Mouse (Mus musculus) thymus, adult 18-20 months (tissue): ENCODE results near the gene Itsn1.

Experiments used
- DNase-seq, 2 experiments: peaks; one replicate each; pipeline ENCODE4 v3.0.0; 2022; ENCODE audit warnings: mixed read lengths in 2 of 2

Gene Itsn1

GRCm38 (mm10) chr16:91876457-91876856 is 147.4 kb downstream of the Itsn1 start:
- DNase-seq, result no peak

DNA sequence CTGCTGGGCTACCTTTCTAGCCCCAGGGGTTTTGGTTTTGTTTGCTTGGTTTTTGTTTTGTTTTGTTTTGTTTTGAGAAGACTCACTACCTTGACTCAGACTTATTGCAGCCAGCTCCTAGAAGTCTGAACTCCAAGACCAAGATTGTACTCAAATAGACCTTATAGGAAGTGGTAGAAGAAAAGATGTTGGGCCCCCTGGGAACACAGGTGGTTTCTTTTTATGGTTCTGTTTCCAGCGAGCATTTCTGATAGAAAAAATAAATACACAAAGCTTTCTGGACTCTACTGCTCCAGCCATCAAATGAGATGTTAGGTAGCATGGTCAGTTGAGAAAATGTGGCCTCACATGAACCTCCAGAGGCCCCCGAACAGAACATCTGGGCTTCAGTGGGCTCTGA is 150.0 kb downstream of the Itsn1 start:
- no peak for DNase-seq

GRCm38 (mm10) chr16:91880869-91881767 is 152.0 kb downstream of the Itsn1 start:
- no peak for DNase-seq

- DNase-seq, result no peak
Measured at GRCm38 (mm10) chr16:91882168-91882859, 153.2 kb downstream of the Itsn1 start.

- DNase-seq, result no peak
Measured at GRCm38 (mm10) chr16:91883636-91884035, 154.6 kb downstream of the Itsn1 start.

DNA sequence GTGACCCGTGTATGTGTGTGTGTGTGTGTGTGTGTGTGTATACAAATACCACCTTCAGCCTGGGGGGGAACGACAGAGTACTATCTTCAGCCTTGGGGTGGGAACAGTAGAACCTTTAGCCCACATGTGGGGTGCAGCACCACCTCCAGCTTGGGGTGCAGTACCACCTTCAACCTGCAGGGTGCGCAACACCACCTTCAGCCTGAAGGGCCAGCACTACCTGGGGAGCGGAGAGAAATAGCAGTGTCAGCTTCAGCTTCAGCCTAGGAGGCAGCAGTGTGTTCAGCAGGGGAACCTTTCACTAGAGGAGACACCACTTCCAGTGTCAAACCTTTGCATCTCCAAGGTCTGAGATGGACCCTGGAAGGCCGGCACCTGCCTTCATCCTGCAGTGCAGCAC is 155.1 kb downstream of the Itsn1 start:
- no peak for DNase-seq

DNA sequence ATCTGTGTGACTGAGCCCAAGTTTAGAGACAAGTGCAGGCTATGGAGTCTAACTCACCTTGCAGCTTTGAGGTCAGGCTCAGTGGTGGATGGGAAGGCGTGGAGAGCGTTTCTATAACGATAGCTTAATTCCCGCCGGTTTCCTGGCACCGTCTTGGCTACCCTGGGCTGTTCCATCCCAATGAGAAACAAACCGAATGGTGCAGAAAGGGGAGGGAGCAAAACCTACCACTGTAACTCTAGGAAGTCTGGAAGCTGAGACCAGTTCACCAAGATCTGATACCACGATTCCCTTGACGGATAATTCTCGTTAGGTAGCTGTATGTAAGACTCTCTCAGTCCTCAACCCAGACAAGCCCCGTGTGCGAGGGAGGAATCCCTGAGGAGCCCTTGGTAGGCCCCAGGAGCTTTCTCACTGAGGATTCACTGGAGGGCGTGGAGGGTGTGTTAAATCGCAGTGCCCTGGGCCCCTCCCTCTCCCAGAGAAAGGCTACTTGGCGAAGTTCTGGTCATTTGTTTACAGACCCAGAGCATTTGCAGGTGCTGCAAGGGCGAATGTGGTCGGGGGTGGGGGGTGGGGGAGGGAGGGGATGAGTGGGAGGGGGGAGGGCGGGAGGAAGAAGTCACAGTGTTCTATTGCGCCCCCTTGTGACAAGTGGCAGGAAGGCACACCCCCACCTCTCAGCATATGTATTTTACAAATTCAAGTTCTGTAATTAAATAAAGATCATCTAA is 156.5 kb downstream of the Itsn1 start:
- no peak for DNase-seq

DNA sequence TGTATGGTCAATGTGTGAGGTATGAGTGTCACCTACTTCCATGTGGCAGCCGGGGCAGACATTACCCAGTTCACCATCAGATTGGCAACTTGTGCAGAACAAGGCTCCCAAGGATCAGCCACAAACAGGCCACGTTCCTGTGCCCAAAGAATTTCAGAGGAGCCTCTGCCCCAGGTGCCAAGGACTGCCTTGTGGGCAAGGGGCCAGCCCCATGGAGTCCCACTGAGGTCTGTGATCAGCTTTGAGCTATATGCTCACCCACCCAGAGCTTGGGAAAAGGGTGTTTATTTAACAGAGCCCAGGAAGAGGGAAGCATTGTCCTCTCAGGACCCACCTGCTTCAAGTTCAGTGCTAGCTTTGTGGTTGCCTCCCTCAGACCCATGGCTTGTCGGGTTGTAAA is 159.3 kb downstream of the Itsn1 start:
- DNase-seq, result no peak

DNA sequence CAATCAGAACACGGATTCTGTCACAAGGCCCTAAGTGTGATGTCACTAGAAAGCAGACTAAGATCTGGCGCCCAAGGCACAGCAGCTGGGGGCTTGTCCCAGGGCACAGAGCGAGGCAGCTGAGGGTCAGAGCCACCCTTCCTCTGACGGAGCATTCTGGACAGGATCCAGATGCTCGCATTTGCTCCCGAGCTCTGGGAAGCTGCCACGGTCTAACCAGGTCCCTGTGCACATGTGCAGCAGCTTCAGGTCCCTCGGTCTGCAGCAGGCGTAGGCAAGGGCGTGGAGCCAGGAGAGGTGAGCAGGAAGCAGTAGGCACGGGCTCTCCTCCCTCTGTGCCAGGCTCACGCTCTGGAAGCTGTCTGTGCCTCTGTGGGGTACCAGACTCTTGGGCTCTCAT is 160.8 kb downstream of the Itsn1 start:
- DNase-seq, result no peak

DNA sequence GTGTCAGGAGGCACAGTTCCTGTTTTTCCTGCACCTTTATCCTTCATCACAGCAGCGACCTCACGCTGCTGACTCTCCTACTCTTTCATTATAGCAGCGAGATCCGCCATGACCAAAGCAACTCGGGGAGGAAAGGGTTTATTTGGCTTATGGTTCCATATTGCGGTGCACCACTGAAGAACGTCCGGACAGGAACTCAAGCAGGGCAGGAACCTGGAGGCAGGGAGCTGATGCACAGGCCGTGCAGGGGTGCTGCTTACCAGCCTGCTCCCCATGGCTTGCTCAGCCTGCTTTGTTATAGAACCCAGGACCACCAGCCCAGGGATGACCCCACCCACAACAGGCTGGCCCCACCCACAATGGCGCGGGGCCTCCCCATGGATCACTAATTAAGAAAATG is 162.1 kb downstream of the Itsn1 start:
- DNase-seq, result no peak

DNA sequence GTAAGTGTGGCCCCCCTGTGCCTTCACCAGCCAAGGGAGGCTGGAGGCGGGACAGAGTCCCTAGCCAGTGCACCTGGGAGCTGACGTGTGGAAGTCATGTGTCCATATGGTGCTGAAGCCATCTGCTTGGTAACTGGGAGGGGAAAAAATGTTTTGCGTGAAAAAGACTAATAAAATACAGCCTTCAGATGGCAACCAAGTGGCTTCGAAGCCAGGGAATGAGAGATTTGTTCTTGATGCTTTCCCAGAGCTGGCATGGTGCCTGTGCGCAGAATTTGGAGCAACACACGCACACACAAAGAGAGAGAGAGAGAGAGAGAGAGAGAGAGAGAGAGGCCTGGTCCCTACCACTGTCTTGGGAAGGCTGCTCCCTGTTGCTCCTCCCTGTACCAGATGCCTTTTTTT is 167.3 kb downstream of the Itsn1 start:
- DNase-seq, result no peak

DNA sequence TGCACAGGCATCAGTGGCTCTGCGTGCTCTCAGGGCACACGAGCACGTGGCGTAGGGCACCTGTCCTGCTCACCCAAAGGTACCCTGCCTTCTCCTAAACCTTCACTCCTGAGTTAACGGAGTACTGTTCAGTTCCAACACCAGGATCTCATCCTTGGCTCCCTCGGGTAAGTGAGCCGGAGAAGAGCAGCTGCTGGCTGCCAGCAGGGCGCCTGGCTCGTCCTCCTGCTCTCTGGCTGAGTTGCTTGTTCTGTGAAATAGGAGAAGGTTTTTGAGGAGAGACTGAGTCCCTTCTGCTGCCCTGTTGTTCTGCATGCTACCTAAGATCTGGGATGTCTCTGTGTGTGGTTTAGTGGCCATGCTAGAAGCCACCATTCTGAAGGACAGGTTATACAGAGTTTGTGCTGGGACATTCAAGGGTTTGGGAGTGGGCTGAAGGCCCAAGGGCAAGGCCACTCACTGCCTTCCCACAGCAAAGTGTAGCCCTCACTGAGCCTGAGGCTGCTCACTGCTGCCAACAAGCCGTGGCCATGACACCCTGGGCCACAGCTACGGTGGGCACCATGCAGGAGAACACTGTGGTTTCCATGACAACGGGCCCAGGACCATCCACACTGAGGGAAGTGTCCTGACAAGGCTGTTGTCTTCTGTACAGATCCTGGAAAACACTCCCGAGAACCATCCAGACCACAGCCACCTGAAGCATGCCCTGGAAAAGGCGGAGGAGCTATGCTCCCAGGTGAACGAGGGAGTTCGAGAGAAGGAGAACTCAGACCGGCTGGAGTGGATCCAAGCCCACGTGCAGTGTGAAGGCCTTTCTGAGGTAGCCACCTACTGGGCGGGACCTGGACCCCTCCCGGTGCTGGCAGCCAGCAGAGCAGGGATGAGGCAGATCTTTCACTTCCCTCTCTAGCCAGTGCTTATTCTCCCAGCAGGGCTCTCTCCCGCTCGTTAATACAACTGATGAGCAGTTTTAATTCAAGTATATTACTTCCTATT is 170.1 kb downstream of the Itsn1 start:
- DNase-seq, result no peak

DNA sequence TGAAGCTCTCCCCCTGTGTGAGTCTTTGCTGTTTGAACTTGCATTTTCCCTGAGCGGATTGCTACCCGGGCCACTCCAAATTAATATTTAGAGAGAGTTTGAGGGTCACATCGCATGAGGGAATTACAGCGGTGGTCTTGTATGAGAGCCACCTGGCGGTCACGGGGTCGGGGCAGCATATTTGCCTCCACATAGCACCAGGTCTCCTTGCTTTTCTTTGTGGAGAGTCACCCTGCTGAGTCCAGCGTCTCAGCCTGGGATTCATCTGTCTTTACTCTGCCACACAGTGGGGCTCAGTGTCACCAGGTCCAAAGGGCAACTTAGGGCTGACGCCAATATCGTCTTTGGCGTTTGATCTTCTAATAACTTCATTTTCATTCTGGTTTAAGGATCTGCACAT is 171.2 kb downstream of the Itsn1 start:
- no peak for DNase-seq

- no peak for DNase-seq
Measured at GRCm38 (mm10) chr16:91903801-91904506, 174.9 kb downstream of the Itsn1 start.

- no peak for DNase-seq
Measured at GRCm38 (mm10) chr16:91905127-91905860, 176.2 kb downstream of the Itsn1 start.

- no peak for DNase-seq
Measured at GRCm38 (mm10) chr16:91905987-91906386, 176.9 kb downstream of the Itsn1 start.

DNA sequence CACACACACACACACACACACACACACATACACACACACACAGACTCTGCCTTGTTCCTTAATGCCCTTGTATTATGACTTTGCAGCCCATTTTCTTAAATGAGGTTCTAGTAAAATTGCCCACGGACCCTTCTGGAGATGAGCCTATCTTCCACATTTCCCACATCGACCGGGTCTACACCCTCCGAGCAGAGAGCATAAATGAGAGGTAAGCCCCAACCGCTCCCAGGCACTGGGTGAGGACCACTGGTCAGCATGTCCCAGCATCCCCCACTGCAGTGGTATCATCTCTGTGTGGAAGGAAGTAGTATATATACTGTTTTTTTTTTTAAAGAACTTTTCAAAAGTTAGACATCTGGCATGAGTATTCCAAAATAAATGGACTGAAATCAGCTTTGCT is 177.6 kb downstream of the Itsn1 start:
- no peak for DNase-seq

DNA sequence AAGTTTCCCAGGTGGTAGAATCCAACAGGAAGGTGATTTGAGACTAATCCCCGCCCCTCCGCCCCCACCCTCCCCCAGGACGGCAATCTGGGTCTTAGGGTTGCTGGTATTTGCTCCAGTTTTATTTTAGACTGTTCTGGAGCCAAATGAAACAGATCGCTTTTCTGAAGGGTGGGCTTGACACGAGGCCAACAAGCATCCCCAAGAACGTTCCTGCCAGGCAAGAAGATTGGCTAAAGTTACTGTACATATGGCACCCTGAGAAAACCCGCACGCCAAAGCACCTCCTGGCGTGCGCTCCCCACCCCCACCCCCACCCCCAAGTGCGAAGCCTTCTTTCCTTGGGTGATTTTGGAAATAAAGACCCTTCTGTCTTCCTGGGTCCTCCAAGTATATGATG is 178.1 kb downstream of the Itsn1 start:
- DNase-seq, result no peak

DNA sequence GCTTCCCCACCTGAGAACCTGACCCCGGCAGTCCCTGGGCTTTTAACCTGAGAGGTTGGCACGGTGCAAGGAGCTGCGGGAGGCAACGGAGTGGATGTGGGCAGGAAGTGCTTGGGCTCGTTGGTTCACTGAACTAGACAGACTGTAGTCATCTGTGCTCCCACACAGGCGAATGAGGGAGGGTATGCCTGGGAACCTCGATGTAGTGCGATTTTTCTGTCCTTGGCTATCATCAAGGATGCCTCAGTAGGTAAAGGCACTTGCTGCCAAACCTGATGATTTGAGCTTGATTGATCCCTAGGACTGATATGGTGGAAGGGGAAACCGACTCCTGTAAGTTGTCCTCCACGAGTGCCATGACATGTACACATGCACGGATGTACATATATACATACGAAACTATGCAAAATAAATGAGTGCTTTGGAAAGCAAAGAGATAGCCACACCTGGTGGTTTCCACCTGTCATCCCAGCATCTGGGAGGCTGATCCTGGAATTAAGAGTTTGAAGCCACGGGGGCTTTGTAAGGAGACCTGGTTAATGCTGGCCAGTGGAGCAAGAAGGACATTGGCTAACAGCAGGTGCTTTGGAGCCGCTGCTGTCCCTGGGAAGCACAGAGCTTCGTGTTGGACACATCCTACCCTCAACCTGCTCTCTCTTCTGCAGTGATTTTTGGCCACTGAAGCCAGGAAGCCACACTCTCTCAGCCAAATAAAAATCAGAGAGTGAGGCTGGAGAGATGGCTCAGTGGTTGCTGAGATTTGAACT is 180.7 kb downstream of the Itsn1 start:
- DNase-seq, result no peak

DNA sequence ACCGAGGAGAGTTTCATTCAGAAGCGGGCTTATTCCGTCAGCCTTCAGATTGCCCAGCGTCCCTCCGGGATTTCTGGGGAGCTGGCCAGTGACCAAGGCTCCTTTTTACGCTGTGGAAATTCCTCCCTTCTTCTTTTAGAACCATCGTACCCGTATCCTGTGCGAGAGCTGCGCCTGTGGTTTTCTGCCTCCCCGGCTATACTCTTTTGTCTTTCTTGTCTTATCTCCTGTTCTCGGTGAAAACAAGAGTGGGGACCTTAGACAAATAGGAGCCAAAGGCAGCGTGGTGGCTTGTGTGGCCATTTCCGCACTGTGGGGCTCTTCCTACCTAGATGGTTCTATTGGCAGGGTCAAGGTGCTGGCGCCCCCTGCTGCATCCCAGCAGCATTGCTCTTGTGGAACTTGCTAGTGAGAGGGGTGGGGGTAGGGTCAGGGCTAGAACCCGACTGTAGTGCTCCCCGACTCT is 188.6 kb downstream of the Itsn1 start:
- peak; percentile 74 to 76 for DNase-seq
